Mouse (Mus musculus): ENCODE data around the gene Scimp. TPM values are rescaled to one million over a fixed set of nuclear protein-coding genes. Genes with fewer than 3 reads are reported as not detected.

Scimp gene
- polyA plus RNA-seq, 1 experiment = not detected

- Histone ChIP-seq H3K27me3 (replicated peaks) (peaks cover 32% of the 10 kb centered on the region), H3K36me3 (replicated peaks; ENCODE audit: low read length) (no peaks in the 10 kb centered on the region), H3K4me1 (peaks cover 16% of the 10 kb centered on the region), H3K4me3 (replicated peaks) (no peak overlapping the region), H3K9me3 (no peaks in the 10 kb centered on the region)
- no peak for TF ChIP-seq GATA1 (IDR thresholded peaks at IDR 0.05; ENCODE audit: borderline replicate concordance, low read length)
- no peak for TF ChIP-seq FLI1 (IDR thresholded peaks at IDR 0.05; ENCODE audit: low read length)
These were observed 57.4 kb downstream of the Scimp start for GRCm38 (mm10) chr11:70754958-70755357.

GRCm38 (mm10) chr11:70754476-70754875, 57.9 kb downstream of the Scimp start:
- no peak for TF ChIP-seq FLI1 (IDR thresholded peaks at IDR 0.05; ENCODE audit: low read length)
- no peak for TF ChIP-seq GATA1 (IDR thresholded peaks at IDR 0.05; ENCODE audit: borderline replicate concordance, low read length)

GRCm38 (mm10) chr11:70753146-70753545, 59.2 kb downstream of the Scimp start:
- H3K36me3 ChIP-seq (replicated peaks; ENCODE audit: low read length) = no peaks in the 10 kb centered on the region
- peaks cover 10% of the 10 kb centered on the region for H3K4me1 ChIP-seq
- peaks cover 12% of the 10 kb centered on the region for H3K9me3 ChIP-seq
- TF ChIP-seq FLI1 (IDR thresholded peaks at IDR 0.05; ENCODE audit: low read length) (no peak), GATA1 (IDR thresholded peaks at IDR 0.05; ENCODE audit: borderline replicate concordance, low read length) (no peak)
- peaks cover 35% of the 10 kb centered on the region for H3K27me3 ChIP-seq (replicated peaks)
- no peak overlapping the region for H3K4me3 ChIP-seq (replicated peaks)

More at GRCm38 (mm10) chr11:70754476-70754875, 57.9 kb downstream of the Scimp start:
- Histone ChIP-seq H3K36me3 (replicated peaks; ENCODE audit: low read length) (no peaks in the 10 kb centered on the region), H3K27me3 (replicated peaks) (peaks cover 34% of the 10 kb centered on the region), H3K9me3 (no peaks in the 10 kb centered on the region), H3K4me1 (peaks cover 16% of the 10 kb centered on the region), H3K4me3 (replicated peaks) (no peak overlapping the region)

GRCm38 (mm10) chr11:70752337-70753017, 59.9 kb downstream of the Scimp start:
- H3K4me3 ChIP-seq (replicated peaks) = no peak overlapping the region
- H3K36me3 ChIP-seq (replicated peaks; ENCODE audit: low read length) = no peaks in the 10 kb centered on the region
- peaks cover 15% of the 10 kb centered on the region for H3K9me3 ChIP-seq
- H3K4me1 ChIP-seq = peaks cover 10% of the 10 kb centered on the region
- TF ChIP-seq FLI1 (IDR thresholded peaks at IDR 0.05; ENCODE audit: low read length) = no peak
- TF ChIP-seq GATA1 (IDR thresholded peaks at IDR 0.05; ENCODE audit: borderline replicate concordance, low read length) = no peak
- H3K27me3 ChIP-seq (replicated peaks) = peaks cover 39% of the 10 kb centered on the region

GRCm38 (mm10) chr11:70747876-70748545, 64.4 kb downstream of the Scimp start:
- Histone ChIP-seq H3K4me1 (peaks cover 4% of the 10 kb centered on the region; the same call in 1 of the 2 replicates), H3K9me3 (peaks cover 20% of the 10 kb centered on the region), H3K4me3 (replicated peaks) (no peak overlapping the region), H3K36me3 (replicated peaks; ENCODE audit: low read length) (no peaks in the 10 kb centered on the region), H3K27me3 (replicated peaks) (peaks cover 53% of the 10 kb centered on the region)
- TF ChIP-seq FLI1 (IDR thresholded peaks at IDR 0.05; ENCODE audit: low read length) (no peak), GATA1 (IDR thresholded peaks at IDR 0.05; ENCODE audit: borderline replicate concordance, low read length) (no peak)

- Histone ChIP-seq H3K36me3 (replicated peaks; ENCODE audit: low read length) (no peaks in the 10 kb centered on the region), H3K9me3 (peaks cover 20% of the 10 kb centered on the region), H3K4me3 (replicated peaks) (no peak overlapping the region), H3K27me3 (replicated peaks) (peaks cover 54% of the 10 kb centered on the region), H3K4me1 (no peaks in the 10 kb centered on the region; the same call in 1 of the 2 replicates)
- TF ChIP-seq GATA1 (IDR thresholded peaks at IDR 0.05; ENCODE audit: borderline replicate concordance, low read length) (no peak), FLI1 (IDR thresholded peaks at IDR 0.05; ENCODE audit: low read length) (no peak)
These were observed 66.8 kb downstream of the Scimp start for GRCm38 (mm10) chr11:70745636-70746035.

GRCm38 (mm10) chr11:70742581-70743459, 69.6 kb downstream of the Scimp start:
- Histone ChIP-seq H3K4me3 (replicated peaks) (no peak overlapping the region), H3K4me1 (peaks cover 1% of the 10 kb centered on the region), H3K36me3 (replicated peaks; ENCODE audit: low read length) (no peaks in the 10 kb centered on the region), H3K9me3 (0 out of 2 replicates have a peak, but pooled peaks cover 5% of the 10 kb centered on the region), H3K27me3 (replicated peaks) (peaks cover 56% of the 10 kb centered on the region)
- TF ChIP-seq GATA1 (IDR thresholded peaks at IDR 0.05; ENCODE audit: borderline replicate concordance, low read length) (no peak), FLI1 (IDR thresholded peaks at IDR 0.05; ENCODE audit: low read length) (no peak)

GRCm38 (mm10) chr11:70742117-70742516, 70.3 kb downstream of the Scimp start:
- peaks cover 5% of the 10 kb centered on the region for H3K4me1 ChIP-seq
- H3K4me3 ChIP-seq (replicated peaks) = no peak overlapping the region
- peaks cover 61% of the 10 kb centered on the region for H3K27me3 ChIP-seq (replicated peaks)
- H3K36me3 ChIP-seq (replicated peaks; ENCODE audit: low read length) = no peaks in the 10 kb centered on the region
- TF ChIP-seq FLI1 (IDR thresholded peaks at IDR 0.05; ENCODE audit: low read length) = no peak
- TF ChIP-seq GATA1 (IDR thresholded peaks at IDR 0.05; ENCODE audit: borderline replicate concordance, low read length) = no peak
- H3K9me3 ChIP-seq = 0 out of 2 replicates have a peak, but pooled peaks cover 5% of the 10 kb centered on the region

GRCm38 (mm10) chr11:70741603-70742002, 70.8 kb downstream of the Scimp start:
- H3K36me3 ChIP-seq (replicated peaks; ENCODE audit: low read length) = no peaks in the 10 kb centered on the region
- TF ChIP-seq GATA1 (IDR thresholded peaks at IDR 0.05; ENCODE audit: borderline replicate concordance, low read length) = no peak
- no peak for TF ChIP-seq FLI1 (IDR thresholded peaks at IDR 0.05; ENCODE audit: low read length)
- H3K9me3 ChIP-seq = 0 out of 2 replicates have a peak, but pooled peaks cover 5% of the 10 kb centered on the region
- peaks cover 5% of the 10 kb centered on the region for H3K4me1 ChIP-seq
- peaks cover 63% of the 10 kb centered on the region for H3K27me3 ChIP-seq (replicated peaks)
- H3K4me3 ChIP-seq (replicated peaks) = no peak overlapping the region

Other genes with a start within 250 kb of the Scimp start
- gene Mink1, start 249.7 kb downstream of the Scimp start, polyA plus RNA-seq (2012; ENCODE audit: insufficient read depth, low replicate concordance) = 122 and 129 TPM in 2 replicates
- gene 4930544D05Rik, start 196.7 kb downstream of the Scimp start, polyA plus RNA-seq (2012; ENCODE audit: insufficient read depth, low replicate concordance) = not detected in 2 replicates
- 0.83 TPM in 1 of 2 replicates, not detected in the other for gene Chrne, start 193.4 kb downstream of the Scimp start, polyA plus RNA-seq (2012; ENCODE audit: insufficient read depth, low replicate concordance)
- 898 and 1,061 TPM in 2 replicates for gene Gp1ba, start 173.5 kb downstream of the Scimp start, polyA plus RNA-seq (2012; ENCODE audit: insufficient read depth, low replicate concordance)
- 102 and 125 TPM in 2 replicates for gene Rnf167, start 165.4 kb downstream of the Scimp start, polyA plus RNA-seq (2012; ENCODE audit: insufficient read depth, low replicate concordance)
- 15.7 and 78.7 TPM in 2 replicates for gene Slc25a11, start 165.1 kb downstream of the Scimp start, polyA plus RNA-seq (2012; ENCODE audit: insufficient read depth, low replicate concordance)
- 9,580 and 14,702 TPM in 2 replicates for gene Pfn1, start 157.9 kb downstream of the Scimp start, polyA plus RNA-seq (2012; ENCODE audit: insufficient read depth, low replicate concordance)
- 4.2 and 8.4 TPM in 2 replicates for gene Eno3, start 155.4 kb downstream of the Scimp start, polyA plus RNA-seq (2012; ENCODE audit: insufficient read depth, low replicate concordance)
- 40.5 and 288 TPM in 2 replicates for gene Spag7, start 143.2 kb downstream of the Scimp start, polyA plus RNA-seq (2012; ENCODE audit: insufficient read depth, low replicate concordance)
- 22.6 and 68.5 TPM in 2 replicates for gene Camta2, start 124.5 kb downstream of the Scimp start, polyA plus RNA-seq (2012; ENCODE audit: insufficient read depth, low replicate concordance)
- gene Inca1, start 112.4 kb downstream of the Scimp start, polyA plus RNA-seq (2012; ENCODE audit: insufficient read depth, low replicate concordance) = not detected in 2 replicates
- gene Kif1c, start 112.0 kb downstream of the Scimp start, polyA plus RNA-seq (2012; ENCODE audit: insufficient read depth, low replicate concordance) = 6.4 and 13.9 TPM in 2 replicates
- gene Zfp3, start 48.4 kb downstream of the Scimp start, polyA plus RNA-seq (2012; ENCODE audit: insufficient read depth, low replicate concordance) = 0.55 TPM in 1 of 2 replicates, not detected in the other
- 2.9 and 29.2 TPM in 2 replicates for gene Rabep1, start 32.2 kb upstream of the Scimp start, polyA plus RNA-seq (2012; ENCODE audit: insufficient read depth, low replicate concordance)
- 18.2 and 21.9 TPM in 2 replicates for gene Nup88, start 157.4 kb upstream of the Scimp start, polyA plus RNA-seq (2012; ENCODE audit: insufficient read depth, low replicate concordance)
- gene Rpain, start 157.6 kb upstream of the Scimp start, polyA plus RNA-seq (2012; ENCODE audit: insufficient read depth, low replicate concordance) = 9.3 TPM in 1 of 2 replicates, not detected in the other
- gene C1qbp, start 170.4 kb upstream of the Scimp start, polyA plus RNA-seq (2012; ENCODE audit: insufficient read depth, low replicate concordance) = 211 and 537 TPM in 2 replicates
- 3.6 and 4.1 TPM in 2 replicates for gene Dhx33, start 191.9 kb upstream of the Scimp start, polyA plus RNA-seq (2012; ENCODE audit: insufficient read depth, low replicate concordance)
- 1.4 TPM in 1 of 2 replicates, not detected in the other for gene Mis12, start 207.0 kb upstream of the Scimp start, polyA plus RNA-seq (2012; ENCODE audit: insufficient read depth, low replicate concordance)
- 3.4 and 28.6 TPM in 2 replicates for gene Derl2, start 207.3 kb upstream of the Scimp start, polyA plus RNA-seq (2012; ENCODE audit: insufficient read depth, low replicate concordance)
- gene 6330403K07Rik, start 220.9 kb upstream of the Scimp start, polyA plus RNA-seq (2012; ENCODE audit: insufficient read depth, low replicate concordance) = not detected in 2 replicates

All from megakaryocyte, embryonic 14.5 days (primary cell).